Mouse (Mus musculus): Measurements from ENCODE around the gene Pars2. TPM values are rescaled to one million over a fixed set of nuclear protein-coding genes. Genes with fewer than 3 reads are reported as not detected.

Gene Pars2
- polyA plus RNA-seq, 1 experiment from 2014 or later, result 10.1 TPM

DNA sequence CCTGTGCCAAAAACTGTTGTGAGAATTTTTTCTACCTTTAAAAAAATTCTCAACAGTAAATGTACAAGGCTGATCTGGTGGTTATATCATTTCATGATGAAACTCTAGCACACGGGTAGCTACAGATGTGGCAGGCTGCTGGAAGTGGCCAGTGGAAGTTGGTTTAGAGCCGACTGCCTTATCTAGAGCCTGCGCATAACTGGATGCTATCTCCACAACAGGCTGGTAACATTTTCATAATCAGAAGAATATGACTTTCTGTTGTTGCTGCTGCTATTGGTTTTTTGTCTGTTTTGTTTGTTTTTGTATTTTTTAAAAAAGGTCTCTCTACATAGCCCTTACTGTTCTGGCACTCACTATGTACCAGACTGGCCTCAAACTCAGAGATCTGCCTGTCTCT is 1.7 kb downstream of the Pars2 start:
- ATAC-seq (ENCODE audit: low FRiP score), result no peak
- Histone ChIP-seq H3K4me2 (replicated peaks) (no peak overlapping the region), H3K27me3 (ENCODE audit: control insufficient read depth, insufficient read depth, low read length) (no peaks in the 10 kb centered on the region), H3K9ac (no peak overlapping the region), H3K4me1 (replicated peaks; ENCODE audit: control insufficient read depth, insufficient read depth, low read length) (peaks cover 6% of the 10 kb centered on the region), H3K4me3 (replicated peaks; ENCODE audit: low read length) (no peak overlapping the region), H3K36me3 (replicated peaks; ENCODE audit: control insufficient read depth, insufficient read depth) (peaks cover 34% of the 10 kb centered on the region), H3K27ac (no peak overlapping the region), H3K9me3 (ENCODE audit: control insufficient read depth, low read length) (no peaks in the 10 kb centered on the region)
- WGBS, result 97% methylated on average over 3 of the region's 3 CpGs
- DNase-seq (ENCODE audit: low spot score), result no peak

- no peaks in the 10 kb centered on the region for H3K27me3 ChIP-seq (ENCODE audit: control insufficient read depth, insufficient read depth, low read length)
- no peak overlapping the region for H3K4me2 ChIP-seq (replicated peaks)
- H3K9me3 ChIP-seq (ENCODE audit: control insufficient read depth, low read length), result no peaks in the 10 kb centered on the region
- no peak overlapping the region for H3K27ac ChIP-seq
- 96% methylated on average over 15 of the region's 15 CpGs for WGBS
- H3K9ac ChIP-seq, result no peak overlapping the region
- no peak overlapping the region for H3K4me3 ChIP-seq (replicated peaks; ENCODE audit: low read length)
- H3K4me1 ChIP-seq (replicated peaks; ENCODE audit: control insufficient read depth, insufficient read depth, low read length), result peaks cover 6% of the 10 kb centered on the region
- H3K36me3 ChIP-seq (replicated peaks; ENCODE audit: control insufficient read depth, insufficient read depth), result peaks cover 39% of the 10 kb centered on the region
- ATAC-seq (ENCODE audit: low FRiP score), result no peak
- DNase-seq (ENCODE audit: low spot score), result no peak
These were observed 2.2 kb downstream of the Pars2 start for GRCm38 (mm10) chr4:106653051-106653450.

DNA sequence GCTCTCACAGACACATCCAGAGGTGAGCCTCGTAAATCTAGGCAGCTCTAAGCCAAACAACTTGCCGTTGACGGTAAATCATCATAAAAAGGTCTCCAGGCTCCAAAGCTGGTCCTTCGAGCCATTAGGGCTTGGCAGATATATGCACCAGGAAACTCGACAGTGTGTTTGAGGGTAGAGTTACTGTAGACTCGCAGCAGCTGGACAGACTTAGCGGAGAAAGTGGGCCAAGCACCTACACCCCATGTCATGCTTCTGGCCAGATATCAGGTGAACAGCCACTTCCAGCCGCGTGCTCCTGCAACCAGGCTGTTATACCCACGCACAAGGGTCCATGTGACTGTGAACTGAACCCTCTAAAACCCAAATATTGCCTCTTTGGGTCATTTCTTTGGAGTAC is 4.8 kb downstream of the Pars2 start:
- WGBS, result 92% methylated on average over 10 of the region's 10 CpGs
- Histone ChIP-seq H3K9ac (no peak overlapping the region), H3K27ac (no peak overlapping the region), H3K27me3 (ENCODE audit: control insufficient read depth, insufficient read depth, low read length) (no peaks in the 10 kb centered on the region), H3K4me2 (replicated peaks) (no peak overlapping the region), H3K9me3 (ENCODE audit: control insufficient read depth, low read length) (no peaks in the 10 kb centered on the region), H3K4me1 (replicated peaks; ENCODE audit: control insufficient read depth, insufficient read depth, low read length) (peaks cover 6% of the 10 kb centered on the region; the same call in 1 of the 2 replicates), H3K36me3 (replicated peaks; ENCODE audit: control insufficient read depth, insufficient read depth) (peaks cover 58% of the 10 kb centered on the region), H3K4me3 (replicated peaks; ENCODE audit: low read length) (no peak overlapping the region)
- DNase-seq (ENCODE audit: low spot score), result no peak
- no peak for ATAC-seq (ENCODE audit: low FRiP score)

DNA sequence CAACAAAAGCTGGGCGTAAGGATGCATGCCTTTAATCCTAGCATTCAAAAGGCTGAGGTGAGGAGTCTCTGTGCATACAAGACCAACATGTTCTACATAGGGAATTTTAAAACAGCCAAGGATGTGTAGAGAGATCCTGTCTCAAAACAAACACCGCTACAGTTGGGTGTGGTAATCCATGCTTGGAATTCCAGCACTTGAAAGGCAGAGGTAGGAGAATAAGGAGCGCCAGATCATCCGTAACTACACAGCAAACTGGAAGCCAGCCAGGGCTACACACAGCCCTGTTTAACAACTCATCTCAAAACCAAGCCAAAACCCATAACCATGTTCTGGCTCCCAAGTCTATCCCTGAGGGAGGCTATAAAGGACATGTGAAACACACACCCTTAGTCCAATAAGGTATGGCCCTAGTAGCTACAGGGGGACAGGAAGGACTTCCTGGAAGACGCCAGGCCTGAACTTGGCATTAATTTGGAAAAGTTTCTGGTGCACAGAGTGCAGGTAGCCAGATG is 13.1 kb downstream of the Pars2 start:
- peaks cover 99% of the 10 kb centered on the region for H3K36me3 ChIP-seq (replicated peaks; ENCODE audit: control insufficient read depth, insufficient read depth)
- no peak overlapping the region for H3K4me2 ChIP-seq (replicated peaks)
- DNase-seq (ENCODE audit: low spot score), result no peak
- no peaks in the 10 kb centered on the region for H3K27me3 ChIP-seq (ENCODE audit: control insufficient read depth, insufficient read depth, low read length)
- H3K9me3 ChIP-seq (ENCODE audit: control insufficient read depth, low read length), result no peaks in the 10 kb centered on the region
- H3K4me3 ChIP-seq (replicated peaks; ENCODE audit: low read length), result no peak overlapping the region
- no peaks in the 10 kb centered on the region for H3K4me1 ChIP-seq (replicated peaks; ENCODE audit: control insufficient read depth, insufficient read depth, low read length)
- no peak for ATAC-seq (ENCODE audit: low FRiP score)
- WGBS, result 95% methylated on average over 5 of the region's 5 CpGs
- H3K27ac ChIP-seq, result no peak overlapping the region
- no peak overlapping the region for H3K9ac ChIP-seq

- Histone ChIP-seq H3K9ac (no peak overlapping the region), H3K4me1 (replicated peaks; ENCODE audit: control insufficient read depth, insufficient read depth, low read length) (no peaks in the 10 kb centered on the region), H3K27me3 (ENCODE audit: control insufficient read depth, insufficient read depth, low read length) (no peaks in the 10 kb centered on the region), H3K27ac (no peak overlapping the region), H3K4me2 (replicated peaks) (no peak overlapping the region), H3K4me3 (replicated peaks; ENCODE audit: low read length) (no peak overlapping the region), H3K9me3 (ENCODE audit: control insufficient read depth, low read length) (no peaks in the 10 kb centered on the region), H3K36me3 (replicated peaks; ENCODE audit: control insufficient read depth, insufficient read depth) (peaks cover 99% of the 10 kb centered on the region)
- no peak for ATAC-seq (ENCODE audit: low FRiP score)
- WGBS, result 91% methylated on average over 6 of the region's 6 CpGs
- no peak for DNase-seq (ENCODE audit: low spot score)
These were observed 13.8 kb downstream of the Pars2 start for GRCm38 (mm10) chr4:106664697-106665096.

DNA sequence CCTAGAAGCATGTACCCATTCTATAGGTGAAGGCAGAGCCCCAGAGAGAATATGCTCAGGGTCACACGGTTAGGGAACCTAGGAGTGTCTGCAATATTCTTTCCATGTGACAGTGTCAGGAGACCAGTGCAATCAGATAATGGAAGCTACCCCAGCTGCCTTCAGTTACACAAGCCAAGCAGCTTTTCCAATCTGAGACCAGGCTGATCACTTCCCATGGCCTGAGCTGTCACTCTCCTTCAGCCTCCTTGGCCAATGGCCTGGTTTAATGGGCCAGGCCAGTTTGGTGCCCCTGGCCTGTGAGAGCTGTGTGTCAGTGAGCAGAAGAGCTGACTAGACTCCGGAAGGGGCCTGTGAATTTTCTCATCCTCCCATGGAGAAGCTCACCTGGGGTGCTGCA is 14.4 kb downstream of the Pars2 start:
- H3K27ac ChIP-seq, result no peak overlapping the region
- DNase-seq (ENCODE audit: low spot score) (no peak), ATAC-seq (ENCODE audit: low FRiP score) (no peak)
- peaks cover 99% of the 10 kb centered on the region for H3K36me3 ChIP-seq (replicated peaks; ENCODE audit: control insufficient read depth, insufficient read depth)
- no peaks in the 10 kb centered on the region for H3K9me3 ChIP-seq (ENCODE audit: control insufficient read depth, low read length)
- H3K4me3 ChIP-seq (replicated peaks; ENCODE audit: low read length), result no peak overlapping the region
- no peak overlapping the region for H3K9ac ChIP-seq
- H3K4me2 ChIP-seq (replicated peaks), result no peak overlapping the region
- H3K27me3 ChIP-seq (ENCODE audit: control insufficient read depth, insufficient read depth, low read length), result no peaks in the 10 kb centered on the region
- H3K4me1 ChIP-seq (replicated peaks; ENCODE audit: control insufficient read depth, insufficient read depth, low read length), result no peaks in the 10 kb centered on the region
- 98% methylated on average over 2 of the region's 2 CpGs for WGBS

GRCm38 (mm10) chr4:106665673-106666072 is 14.8 kb downstream of the Pars2 start:
- DNase-seq (ENCODE audit: low spot score), result no peak
- H3K9me3 ChIP-seq (ENCODE audit: control insufficient read depth, low read length), result no peaks in the 10 kb centered on the region
- 94% methylated on average over 10 of the region's 10 CpGs for WGBS
- H3K27ac ChIP-seq, result no peak overlapping the region
- no peaks in the 10 kb centered on the region for H3K27me3 ChIP-seq (ENCODE audit: control insufficient read depth, insufficient read depth, low read length)
- H3K9ac ChIP-seq, result no peak overlapping the region
- H3K4me1 ChIP-seq (replicated peaks; ENCODE audit: control insufficient read depth, insufficient read depth, low read length), result no peaks in the 10 kb centered on the region
- no peak for ATAC-seq (ENCODE audit: low FRiP score)
- H3K4me2 ChIP-seq (replicated peaks), result no peak overlapping the region
- no peak overlapping the region for H3K4me3 ChIP-seq (replicated peaks; ENCODE audit: low read length)
- H3K36me3 ChIP-seq (replicated peaks; ENCODE audit: control insufficient read depth, insufficient read depth), result peaks cover 99% of the 10 kb centered on the region

DNA sequence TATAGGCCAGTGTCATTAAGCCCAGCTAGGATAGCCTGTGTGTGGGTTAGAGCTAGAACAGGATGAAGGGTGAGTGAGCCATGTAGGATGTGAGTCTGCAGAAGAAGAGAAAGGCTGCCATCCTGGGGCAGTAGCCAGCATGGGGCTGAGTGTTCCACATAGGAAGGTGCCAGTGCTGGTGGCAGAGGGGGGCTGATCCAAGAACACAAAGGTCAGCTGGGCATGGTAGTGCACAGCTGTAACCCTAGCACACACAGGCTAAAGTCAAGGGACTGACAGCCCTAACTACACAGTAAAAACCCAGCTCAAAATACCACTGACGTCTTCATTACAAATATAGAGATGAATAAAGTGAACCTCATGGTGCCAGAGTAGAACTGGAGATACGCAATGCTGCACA is 15.7 kb downstream of the Pars2 start:
- H3K36me3 ChIP-seq (replicated peaks; ENCODE audit: control insufficient read depth, insufficient read depth), result peaks cover 99% of the 10 kb centered on the region
- H3K9me3 ChIP-seq (ENCODE audit: control insufficient read depth, low read length), result no peaks in the 10 kb centered on the region

GRCm38 (mm10) chr4:106676749-106677148 is 25.9 kb downstream of the Pars2 start:
- DNase-seq (ENCODE audit: low spot score) (no peak), ATAC-seq (ENCODE audit: low FRiP score) (no peak)
- no peak overlapping the region for H3K27ac ChIP-seq
- no peak overlapping the region for H3K4me3 ChIP-seq (replicated peaks; ENCODE audit: low read length)
- no peaks in the 10 kb centered on the region for H3K9me3 ChIP-seq (ENCODE audit: control insufficient read depth, low read length)
- WGBS, result 92% methylated on average over 5 of the region's 5 CpGs
- H3K27me3 ChIP-seq (ENCODE audit: control insufficient read depth, insufficient read depth, low read length), result no peaks in the 10 kb centered on the region
- no peak overlapping the region for H3K4me2 ChIP-seq (replicated peaks)
- H3K9ac ChIP-seq, result no peak overlapping the region
- peaks cover 50% of the 10 kb centered on the region for H3K36me3 ChIP-seq (replicated peaks; ENCODE audit: control insufficient read depth, insufficient read depth)
- H3K4me1 ChIP-seq (replicated peaks; ENCODE audit: control insufficient read depth, insufficient read depth, low read length), result peaks cover 7% of the 10 kb centered on the region; the same call in 1 of the 2 replicates

More for the DNA sequence above, 15.7 kb downstream of the Pars2 start:
- H3K4me1 ChIP-seq (replicated peaks; ENCODE audit: control insufficient read depth, insufficient read depth, low read length), result no peaks in the 10 kb centered on the region
- H3K4me2 ChIP-seq (replicated peaks), result no peak overlapping the region
- H3K9ac ChIP-seq, result no peak overlapping the region
- H3K27ac ChIP-seq, result no peak overlapping the region
- no peak for ATAC-seq (ENCODE audit: low FRiP score)
- H3K27me3 ChIP-seq (ENCODE audit: control insufficient read depth, insufficient read depth, low read length), result no peaks in the 10 kb centered on the region
- no peak for DNase-seq (ENCODE audit: low spot score)
- WGBS, result 94% methylated on average over 2 of the region's 2 CpGs
- no peak overlapping the region for H3K4me3 ChIP-seq (replicated peaks; ENCODE audit: low read length)
